Mouse (Mus musculus): ENCODE measurements at regions not wholly inside any gene's neighbourhood (a gene's known extent, or its start where the extent isn't known, plus 50 kb on each side); places are given as distances from the start of the nearest gene placed in this dataset.
A peak's percentile ranks its signal among the peaks of the same experiment; 100 is the strongest.
"Not testable (repeated sequence)": the region's sequence is repeated elsewhere in the genome, so short reads cannot be mapped to it uniquely, and the experiment has no call there.

DNA sequence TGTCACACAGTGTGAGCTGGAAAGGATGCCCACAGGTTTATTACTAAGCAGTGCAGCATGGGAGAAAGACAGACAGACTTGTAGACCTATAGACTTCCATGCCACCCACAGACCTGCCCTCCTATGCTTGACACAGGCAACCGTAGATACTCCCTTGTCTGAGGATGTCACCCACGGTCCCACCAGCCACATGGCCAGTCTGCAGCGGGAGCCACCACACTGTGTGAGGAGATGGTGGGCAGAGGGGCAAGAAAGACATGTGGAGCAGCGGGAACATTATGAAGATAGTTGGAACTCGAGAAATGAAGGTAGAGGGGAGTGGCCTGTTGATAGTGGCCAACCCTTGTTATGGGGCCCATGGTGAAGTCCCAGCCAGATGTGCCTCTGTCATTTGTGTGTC, 244.0 kb upstream of the Tusc1 start:
- DNase-seq (ENCODE audit: low read depth, low spot score), result no peak

DNA sequence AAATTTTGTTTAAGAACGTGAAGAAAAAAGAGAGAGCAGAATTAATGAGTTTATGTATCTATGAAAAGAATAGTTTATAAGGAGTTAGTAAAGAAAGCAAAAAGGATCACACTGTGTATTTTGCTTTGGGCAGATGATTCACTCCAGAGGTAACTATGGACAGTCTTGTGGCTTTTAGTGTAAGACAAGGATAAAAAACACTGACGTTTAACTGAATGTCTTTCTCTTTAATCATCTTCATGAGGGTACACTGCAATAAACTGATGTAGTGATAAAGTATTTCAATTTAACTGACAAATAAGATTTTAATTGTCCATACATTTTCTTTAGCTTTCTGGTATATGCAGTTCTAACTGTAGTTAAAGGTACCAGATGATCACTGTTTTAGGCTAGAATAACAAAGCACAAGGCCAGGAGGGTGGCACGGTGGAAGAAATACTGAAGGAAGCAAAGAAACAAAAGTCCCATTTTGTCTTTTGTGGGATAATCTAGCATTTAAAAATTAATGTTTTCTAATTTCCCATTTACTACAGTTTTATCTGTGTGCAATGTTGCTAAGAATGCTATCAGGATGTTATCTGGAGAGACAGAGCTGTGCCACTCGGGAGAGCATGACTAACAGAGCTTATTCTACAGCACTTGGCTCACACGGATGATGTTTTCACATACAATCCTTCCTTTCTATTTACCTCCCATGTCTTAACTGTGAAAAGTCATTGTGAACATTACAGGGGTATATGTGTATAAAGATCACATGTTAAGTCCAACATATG, 232.4 kb upstream of the Tusc1 start:
- DNase-seq (ENCODE audit: low read depth, low spot score), result no peak

DNA sequence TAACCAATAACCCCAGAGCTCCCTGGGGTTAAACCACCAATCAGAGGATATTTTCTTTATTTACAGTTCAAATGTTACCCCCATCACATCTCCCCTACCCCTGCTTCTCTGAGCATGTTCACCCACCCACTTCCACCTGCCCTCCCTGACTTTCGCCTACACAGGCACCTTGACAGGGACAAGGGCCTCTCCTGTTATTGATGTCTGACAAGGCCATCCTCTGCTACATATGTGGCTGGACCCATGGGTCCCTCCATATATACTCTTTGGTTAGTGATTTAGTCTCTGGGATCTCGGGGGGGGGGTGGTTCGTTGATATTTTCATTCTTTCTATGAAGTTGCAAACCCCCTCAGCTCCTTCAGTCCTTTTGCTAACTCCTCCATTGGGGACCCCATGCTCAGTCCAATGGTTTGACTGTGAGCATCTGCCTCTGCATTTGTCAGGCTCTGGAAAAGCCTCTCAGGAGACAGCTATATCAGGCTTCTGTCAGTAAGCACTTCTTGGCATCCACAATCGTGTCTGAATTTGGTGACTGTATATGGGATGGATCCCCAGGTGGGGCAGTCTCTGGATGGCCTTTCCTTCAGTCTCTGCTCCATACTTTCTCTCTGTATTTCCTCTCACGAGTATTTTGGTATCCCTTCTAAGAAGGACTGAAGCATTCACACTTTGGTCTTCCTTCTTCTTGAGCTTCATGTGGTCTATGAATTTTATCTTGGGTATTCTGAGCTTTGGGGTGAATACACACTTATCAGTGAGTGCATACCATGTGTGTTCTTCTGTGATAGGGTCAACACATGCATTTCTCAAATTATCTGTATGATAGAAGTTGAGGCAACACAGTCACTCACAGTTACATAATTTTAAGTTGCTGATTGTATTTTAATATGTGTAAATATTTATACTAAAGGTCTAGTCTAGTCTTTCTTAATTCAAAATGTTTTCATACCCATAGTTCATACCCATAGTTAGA, 220.8 kb upstream of the Tusc1 start:
- DNase-seq (ENCODE audit: low read depth, low spot score), result no peak

DNA sequence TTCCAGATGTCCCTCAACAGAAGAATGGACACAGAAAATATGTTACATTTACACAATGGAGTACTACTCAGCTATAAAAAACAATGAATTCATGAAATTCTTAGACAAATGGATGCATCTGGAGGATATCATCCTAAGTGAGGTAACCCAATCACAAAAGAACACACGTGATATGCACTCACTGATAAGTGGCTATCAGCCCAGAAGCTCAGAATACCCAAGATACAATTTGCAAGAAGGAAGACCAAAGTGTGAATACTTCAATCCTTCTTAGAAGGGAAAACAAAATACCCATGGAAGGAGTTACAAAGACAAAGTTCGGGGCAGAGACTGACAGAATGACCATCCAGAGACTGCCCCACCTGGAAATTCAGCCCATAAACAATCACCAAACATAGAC, 219.9 kb upstream of the Tusc1 start:
- DNase-seq (ENCODE audit: low read depth, low spot score), result not testable (repeated sequence)

DNA sequence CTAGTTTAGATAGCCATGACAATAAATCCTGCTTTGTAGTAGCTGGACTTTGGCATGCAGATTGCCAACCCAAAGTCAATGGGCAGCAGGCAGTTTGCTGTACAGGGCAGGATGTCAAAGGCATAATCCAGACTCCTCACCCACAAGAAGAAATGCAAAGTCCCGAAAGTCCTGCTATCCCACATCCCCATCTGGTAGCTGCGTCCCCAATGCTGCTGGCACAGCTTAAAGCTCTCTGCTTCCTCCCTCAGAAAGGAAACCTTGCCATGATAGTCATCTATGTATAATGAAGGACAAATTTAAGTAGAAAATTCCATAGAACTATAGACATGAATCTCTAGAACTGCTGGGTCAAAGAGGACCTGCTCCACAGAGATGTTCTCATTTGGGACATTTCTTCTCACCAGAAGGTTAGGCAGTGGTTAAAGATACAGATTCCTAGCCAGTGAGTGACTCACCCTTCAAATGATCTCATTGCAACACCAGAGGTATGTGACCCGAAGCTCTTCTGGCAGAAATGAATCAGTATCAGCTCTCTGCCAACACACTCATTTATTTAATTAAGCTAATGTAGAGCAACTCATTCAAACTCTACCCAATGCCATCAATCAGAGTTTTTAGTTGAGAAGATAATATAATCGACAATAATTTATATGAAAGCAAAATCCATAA, 217.3 kb upstream of the Tusc1 start:
- no peak for DNase-seq (ENCODE audit: low read depth, low spot score)

DNA sequence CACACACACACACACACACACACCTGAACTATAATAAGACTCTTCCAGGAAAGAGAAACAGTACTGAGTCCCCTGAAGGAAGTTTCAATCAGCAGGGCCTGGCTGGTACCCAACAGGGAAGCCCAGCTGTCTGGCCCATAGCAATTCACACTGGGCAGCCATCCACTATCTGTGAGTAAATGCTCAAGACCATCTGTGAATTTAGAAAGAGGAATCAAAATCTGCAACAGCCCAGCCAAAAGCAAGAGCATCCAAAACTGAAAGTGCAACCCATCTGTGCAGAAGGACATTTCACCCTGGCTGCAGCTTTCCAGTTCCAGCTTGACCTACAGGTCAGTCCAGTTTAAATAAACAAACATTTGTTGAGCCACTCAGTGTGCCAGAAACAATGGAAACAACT, 215.8 kb upstream of the Tusc1 start:
- DNase-seq (ENCODE audit: low read depth, low spot score), result no peak

DNA sequence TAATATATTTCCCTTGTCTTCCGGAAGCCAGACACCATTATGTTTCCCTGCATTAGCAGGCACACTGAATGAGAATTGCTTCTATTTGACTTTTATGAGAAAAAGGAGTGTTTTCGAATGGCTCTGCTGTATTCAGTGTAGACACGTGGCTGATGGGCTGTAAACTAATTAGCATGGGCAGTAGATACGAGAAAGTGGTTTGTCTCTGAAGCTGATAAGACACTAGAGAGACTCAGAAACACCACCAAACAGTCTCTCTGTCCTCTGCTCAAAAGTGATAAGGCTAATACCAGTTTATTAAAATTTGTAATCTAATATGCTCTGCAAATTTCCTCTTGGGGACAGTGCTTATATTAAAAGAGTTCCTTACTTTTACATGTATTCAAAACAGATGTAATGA, 205.3 kb upstream of the Tusc1 start:
- peak; percentile 4 for DNase-seq (ENCODE audit: low read depth, low spot score)

DNA sequence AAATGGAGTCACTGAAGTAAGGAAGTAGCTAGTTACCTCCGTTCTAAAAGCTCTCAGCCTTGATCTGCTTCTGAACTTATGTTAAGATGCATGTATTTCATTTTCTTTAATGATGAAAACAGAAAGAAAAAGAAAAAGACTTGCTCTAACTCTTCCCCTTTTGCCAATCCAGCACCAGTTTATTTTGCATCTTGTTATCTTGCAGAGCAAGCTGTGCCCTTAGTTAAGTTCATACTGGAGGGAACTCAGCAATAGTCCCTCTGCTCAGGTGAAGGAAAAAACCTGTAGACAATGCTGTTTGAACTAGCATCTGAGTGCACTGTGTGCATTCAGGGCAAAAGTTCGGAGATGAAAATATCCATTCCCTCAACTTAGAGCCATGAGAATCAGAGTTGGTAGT, 192.1 kb upstream of the Tusc1 start:
- no peak for DNase-seq (ENCODE audit: low read depth, low spot score)

DNA sequence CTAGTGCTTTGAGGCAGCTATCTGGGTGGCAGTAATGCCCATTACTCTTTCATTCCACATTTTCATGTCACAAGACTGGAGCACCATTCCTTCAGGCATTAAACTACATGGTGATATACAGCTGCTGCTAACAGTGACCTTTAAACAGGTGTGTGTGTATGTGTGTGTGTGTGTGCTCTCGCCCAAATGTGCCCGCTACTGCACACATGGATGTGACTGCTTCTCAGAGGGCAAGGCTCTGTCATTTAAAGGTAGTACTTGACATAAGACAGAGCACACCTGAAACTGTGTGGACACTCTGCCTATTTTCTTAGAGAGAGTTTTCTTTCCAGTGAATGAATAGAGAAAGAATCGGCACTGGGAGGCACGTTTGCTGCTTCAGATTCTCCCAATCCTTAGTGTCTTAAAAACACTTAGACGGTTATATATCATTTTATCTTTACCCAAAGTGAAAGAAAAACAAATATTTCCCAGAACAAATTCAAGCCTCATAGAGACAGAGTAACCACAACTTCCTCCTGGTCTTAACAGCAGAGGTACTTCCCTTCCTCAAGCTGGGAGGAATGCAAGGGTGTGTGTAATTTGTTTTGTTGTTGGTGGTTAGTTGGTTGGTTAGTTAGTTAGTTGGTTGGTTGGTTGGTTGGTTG, 185.3 kb upstream of the Tusc1 start:
- DNase-seq (ENCODE audit: low read depth, low spot score), result no peak

DNA sequence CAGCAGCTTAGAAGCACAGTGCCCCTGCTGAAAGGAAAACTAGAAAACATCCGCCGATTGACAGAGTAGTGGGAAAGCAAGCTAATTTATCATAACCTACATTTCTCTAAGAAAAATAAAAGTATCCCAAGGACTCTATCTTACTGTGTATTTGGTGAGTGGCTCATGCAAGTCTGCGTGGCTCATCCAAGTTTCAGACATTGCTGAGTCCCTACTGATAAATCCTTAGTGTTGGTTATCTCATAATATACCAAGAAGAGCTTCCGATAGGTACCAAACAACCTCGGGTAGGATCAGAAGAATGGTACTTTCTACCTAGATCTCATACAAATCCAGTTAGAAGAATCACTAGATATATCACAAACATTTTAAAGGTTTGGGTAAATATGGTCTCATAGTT, 183.6 kb upstream of the Tusc1 start:
- no peak for DNase-seq (ENCODE audit: low read depth, low spot score)

DNA sequence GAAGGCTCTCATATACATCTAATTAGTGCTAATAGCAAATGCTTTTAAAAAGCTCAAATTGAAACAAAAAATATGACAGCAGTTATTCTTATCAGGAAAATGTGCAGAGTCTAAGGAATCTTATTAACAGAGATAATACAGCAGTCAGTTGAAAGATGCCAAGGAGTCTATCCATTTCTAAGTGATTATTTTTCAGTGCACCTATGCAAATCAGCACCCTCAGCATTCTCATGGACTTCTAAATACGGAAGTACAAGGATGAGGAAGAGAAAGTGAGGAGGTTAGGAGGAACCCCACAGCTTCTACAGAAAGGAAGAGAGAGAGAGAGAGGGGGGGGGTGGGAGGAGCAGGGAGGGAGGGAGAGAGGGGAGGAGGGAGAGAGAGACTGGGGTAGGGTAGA, 175.5 kb upstream of the Tusc1 start:
- DNase-seq (ENCODE audit: low read depth, low spot score), result no peak

DNA sequence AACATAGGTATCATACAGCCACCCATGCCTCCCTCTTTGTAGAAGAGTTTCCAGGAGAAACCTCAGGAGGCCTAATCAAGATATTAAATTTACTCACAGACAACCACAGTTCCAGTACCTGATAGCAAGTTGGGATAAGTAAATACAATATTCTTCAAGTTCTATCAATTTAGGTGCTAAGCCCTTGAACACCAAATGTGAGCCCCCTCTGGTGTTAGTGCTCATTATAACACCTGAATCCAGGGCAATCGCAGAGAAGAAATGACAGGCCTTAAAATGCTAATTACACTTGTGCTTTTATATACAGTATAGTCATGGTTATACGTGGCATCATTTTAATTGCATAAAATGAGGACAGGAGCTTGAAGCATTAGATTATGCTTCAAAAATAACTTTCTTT, 161.6 kb upstream of the Tusc1 start:
- no peak for DNase-seq (ENCODE audit: low read depth, low spot score)

DNA sequence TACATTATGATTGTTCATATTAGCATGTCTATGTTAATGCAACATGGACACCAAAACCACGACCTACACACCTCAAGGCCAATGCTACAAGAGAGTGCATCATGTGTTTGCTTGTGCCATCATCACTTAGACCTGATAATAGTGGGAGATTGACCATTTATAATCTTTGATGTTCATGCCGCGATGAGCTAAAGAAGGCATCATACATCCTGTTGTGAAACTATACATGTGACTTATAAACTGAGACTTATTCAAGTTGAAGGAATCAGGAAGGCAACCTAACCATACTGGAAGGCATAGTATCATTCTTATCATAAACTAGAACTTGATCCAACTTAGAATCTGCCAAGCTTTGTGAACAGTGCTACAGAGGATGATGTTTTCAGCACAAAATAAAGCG, 159.0 kb upstream of the Tusc1 start:
- DNase-seq (ENCODE audit: low read depth, low spot score), result no peak

DNA sequence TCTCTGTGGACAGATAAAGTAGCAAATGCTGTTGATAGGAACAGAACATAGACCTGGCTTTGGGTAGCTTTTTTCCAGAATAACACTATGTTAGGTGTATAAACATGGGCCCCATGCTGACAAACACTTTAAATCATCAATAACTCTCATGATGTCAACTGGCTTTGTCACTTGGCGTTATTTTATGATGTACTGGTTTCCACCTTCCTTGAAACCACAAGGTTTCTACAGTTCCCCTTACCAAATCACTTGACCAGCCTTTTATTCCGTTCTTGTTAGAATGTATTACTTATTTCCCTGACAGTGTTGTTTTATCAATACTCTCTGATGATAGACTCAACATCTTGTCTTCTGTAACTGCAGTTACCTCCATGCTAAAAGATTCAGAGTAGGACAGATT, 158.6 kb upstream of the Tusc1 start:
- no peak for DNase-seq (ENCODE audit: low read depth, low spot score)

DNA sequence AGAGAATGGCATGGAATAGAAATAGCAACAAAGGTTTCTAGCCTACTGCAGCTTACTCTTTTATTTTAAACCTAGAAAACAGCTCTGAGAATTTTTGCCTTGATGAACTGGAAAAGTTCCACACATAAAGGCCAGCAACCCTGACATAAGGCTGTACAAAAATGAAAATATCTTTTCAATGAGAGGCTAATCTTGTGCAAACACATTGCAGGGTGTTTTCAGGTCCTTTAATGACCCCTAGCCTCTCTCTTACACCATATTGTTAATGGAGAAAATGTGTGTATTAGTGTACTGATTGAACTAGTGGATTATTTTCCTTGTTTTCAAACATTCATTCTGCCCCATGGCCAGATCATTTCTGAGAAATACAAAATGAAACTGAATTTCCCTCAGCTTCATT, 158.0 kb upstream of the Tusc1 start:
- no peak for DNase-seq (ENCODE audit: low read depth, low spot score)

DNA sequence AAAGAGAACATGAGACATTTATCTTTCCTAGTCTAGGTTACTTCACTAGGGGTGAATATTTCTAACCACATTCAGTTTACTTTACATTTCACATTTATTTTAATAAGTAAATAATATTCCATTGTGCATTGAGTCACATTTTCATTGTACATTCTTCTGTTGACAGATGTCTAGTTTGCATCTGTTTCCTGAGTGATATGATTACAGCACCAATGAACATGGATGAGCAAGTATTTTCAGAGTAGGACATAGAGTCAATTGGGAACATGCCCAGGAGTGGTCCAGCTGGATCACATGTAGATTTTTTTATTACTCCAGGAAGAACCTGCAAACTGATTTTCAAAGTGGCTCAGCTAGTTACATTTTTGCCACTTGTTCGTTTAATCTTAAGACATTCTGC, 153.3 kb upstream of the Tusc1 start:
- DNase-seq (ENCODE audit: low read depth, low spot score), result no peak

DNA sequence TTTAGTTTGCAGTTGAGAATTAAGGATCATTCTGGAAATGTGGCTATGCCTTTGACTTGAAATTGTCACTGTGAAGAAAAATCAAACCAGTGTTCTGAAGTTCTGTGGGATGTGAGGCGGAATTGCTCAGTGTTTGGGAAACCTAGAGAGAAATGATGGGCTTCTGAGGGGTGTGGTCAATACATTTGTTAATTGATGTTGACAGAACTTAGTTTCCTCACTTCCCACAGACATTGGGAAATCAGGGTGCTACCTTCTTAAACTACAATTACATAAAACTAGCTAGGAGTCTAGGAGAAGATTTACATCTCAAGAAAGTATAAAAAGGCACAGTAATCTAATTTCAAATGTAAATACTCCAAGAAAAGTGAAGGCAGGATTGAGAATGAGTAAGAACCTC, 151.1 kb upstream of the Tusc1 start:
- no peak for DNase-seq (ENCODE audit: low read depth, low spot score)

DNA sequence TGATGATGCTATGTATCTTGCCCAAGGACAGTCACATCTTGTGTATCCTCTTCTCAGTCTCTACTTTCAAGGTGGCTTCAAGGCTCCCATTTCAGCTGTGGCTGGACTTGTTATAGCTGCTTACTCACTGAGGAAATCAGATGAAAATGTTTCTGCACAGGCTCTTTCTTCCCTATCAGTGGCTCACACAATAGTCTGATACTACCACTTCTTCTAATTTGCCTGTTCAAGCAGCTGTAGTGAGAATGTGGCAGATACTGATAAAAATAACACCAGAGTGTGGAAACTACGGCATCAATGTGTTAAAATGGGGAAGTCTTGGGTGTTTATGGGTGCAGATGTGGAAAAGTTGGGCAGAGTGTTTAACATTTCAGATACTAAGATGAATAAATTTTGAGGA, 145.9 kb upstream of the Tusc1 start:
- no peak for DNase-seq (ENCODE audit: low read depth, low spot score)

DNA sequence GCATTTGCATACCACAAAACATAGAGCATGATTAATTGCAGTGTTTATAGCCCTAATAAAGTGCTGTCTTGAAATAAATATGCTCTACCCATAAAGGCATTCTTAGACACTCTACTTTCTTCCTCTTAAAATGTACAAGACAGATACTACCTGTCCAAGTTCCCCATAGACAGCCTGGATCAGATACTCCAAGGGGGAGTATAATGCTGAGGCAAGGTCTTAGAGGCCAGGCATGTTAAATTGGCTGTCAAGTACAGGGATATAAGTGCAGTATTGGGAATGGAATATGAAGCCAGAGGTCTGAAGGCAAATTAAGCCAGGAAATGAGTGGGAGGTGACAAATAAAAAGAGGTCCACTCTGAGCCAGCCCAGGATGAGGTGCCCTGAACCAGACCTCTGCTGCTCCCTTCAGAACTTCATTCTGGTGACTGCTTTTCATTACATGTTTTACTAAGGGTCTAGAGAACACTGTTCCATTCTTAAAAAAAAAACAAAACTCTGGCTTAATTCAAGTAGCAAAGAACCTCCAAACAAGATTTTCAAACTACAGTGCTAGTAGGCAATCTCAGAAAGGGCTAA, 142.0 kb upstream of the Tusc1 start:
- no peak for DNase-seq (ENCODE audit: low read depth, low spot score)

DNA sequence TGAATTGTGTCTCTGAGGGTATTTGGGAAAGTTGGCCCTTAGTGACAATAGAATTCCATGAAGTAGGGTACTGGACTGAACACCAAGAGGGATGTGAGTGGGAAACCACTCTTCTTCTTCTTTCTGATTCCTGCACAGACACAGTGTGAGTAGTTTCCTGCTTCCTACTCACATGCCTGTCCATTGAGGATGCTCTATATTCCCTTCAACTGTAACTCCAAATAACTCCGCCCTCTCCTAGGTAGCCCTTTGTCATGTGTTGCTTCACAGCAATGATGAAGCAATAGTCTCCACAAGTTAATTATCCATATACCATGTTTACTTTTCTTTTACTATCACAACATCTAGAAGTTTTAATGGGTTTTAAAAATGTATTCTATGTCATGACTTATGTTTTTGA, 132.7 kb upstream of the Tusc1 start:
- no peak for DNase-seq (ENCODE audit: low read depth, low spot score)

DNA sequence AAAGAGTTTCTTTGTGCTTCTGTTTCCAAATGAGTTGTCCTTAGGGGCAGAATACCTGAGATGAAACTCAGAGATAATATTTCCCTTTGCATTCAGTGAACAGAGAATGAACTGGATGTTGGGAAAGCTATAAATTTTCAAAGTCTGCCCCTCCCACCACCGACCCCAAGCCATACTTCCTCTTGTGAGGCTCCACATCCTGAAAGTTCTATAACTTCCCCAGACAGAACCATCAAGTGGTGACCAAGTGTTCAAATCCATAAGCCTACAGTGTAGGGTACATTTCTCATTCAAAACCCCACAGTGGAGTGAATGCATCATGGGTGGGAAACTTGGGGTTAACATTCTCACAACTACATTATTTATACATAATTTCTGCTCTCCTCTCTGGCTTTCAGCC, 132.1 kb upstream of the Tusc1 start:
- no peak for DNase-seq (ENCODE audit: low read depth, low spot score)

DNA sequence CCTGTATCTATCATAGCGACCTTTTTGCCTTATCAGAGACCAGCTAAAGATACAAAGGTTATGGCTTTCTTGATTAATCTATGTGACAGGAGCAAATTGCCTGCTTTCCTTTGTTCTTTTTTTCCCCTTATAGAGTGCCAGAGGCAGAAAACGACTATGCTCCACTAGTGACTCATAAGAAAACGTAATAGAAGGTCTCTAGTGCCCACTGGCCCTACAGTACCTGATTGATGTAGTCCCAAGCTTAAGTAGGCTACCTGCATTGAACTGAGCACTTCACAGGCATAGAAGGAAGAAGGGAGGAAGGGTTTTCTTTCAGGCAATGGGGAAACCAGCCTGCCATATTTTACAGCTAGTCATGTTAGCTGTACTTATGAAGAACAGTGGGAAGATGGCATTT, 116.0 kb upstream of the Tusc1 start:
- DNase-seq (ENCODE audit: low read depth, low spot score), result no peak

Data from mesoderm, embryonic 11.5 days (tissue).